Comparison of ENCODE assay signal across 12 mouse cellular contexts in genomic region chr5:144556710-144557109, GRCm38 (mm10). TPM values are rescaled to one million over a fixed set of nuclear protein-coding genes. Genes with fewer than 3 reads are reported as not detected.
DNase-seq lines count a peak whose midpoint lies in the region; ATAC-seq and TF ChIP-seq lines count a peak whose summit lies in the region.
"Had no signal": no experiment of that assay in that cellular context is flagged by ENCODE, and none has a peak within 500 bp of the region (broad histone marks: within the 10 kb centered on the region; RNA-seq: fewer than 3 reads in every experiment).

No protein-coding gene starts in this region.

- WGBS in forebrain, postnatal 0 days, result 6% methylated on average over 10 of the region's 10 CpGs
- WGBS in midbrain, embryonic 10.5 days, result 35% methylated on average over 10 of the region's 10 CpGs
- 31% methylated on average over 8 of the region's 10 CpGs for WGBS in stomach, embryonic 14.5 days

- H3K9ac ChIP-seq in forebrain, postnatal 0 days, result no peak overlapping the region
- no peak overlapping the region for H3K9ac ChIP-seq in stomach, embryonic 14.5 days (replicated peaks; ENCODE audit: low read depth, low read length)
- H3K9ac ChIP-seq: embryonic facial prominence, embryonic 15.5 days had no signal

- TF ChIP-seq CTCF in forebrain, postnatal 0 days (IDR thresholded peaks at IDR 0.05; ENCODE audit: low read depth), result no peak

- H3K36me3 ChIP-seq in forebrain, postnatal 0 days (ENCODE audit: insufficient read depth), result no peaks in the 10 kb centered on the region
- H3K36me3 ChIP-seq in midbrain, embryonic 10.5 days, result peaks cover 3% of the 10 kb centered on the region; the same call in 1 of the 2 replicates
- no peaks in the 10 kb centered on the region for H3K36me3 ChIP-seq in stomach, embryonic 14.5 days (ENCODE audit: control insufficient read depth, insufficient read depth, low read length)
- H3K36me3 ChIP-seq: embryonic facial prominence, embryonic 15.5 days had no signal

- no peaks in the 10 kb centered on the region for H3K9me3 ChIP-seq in forebrain, postnatal 0 days (ENCODE audit: low read length)
- H3K9me3 ChIP-seq in midbrain, embryonic 10.5 days (replicated peaks), result no peaks in the 10 kb centered on the region
- no peaks in the 10 kb centered on the region for H3K9me3 ChIP-seq in stomach, embryonic 14.5 days (ENCODE audit: control insufficient read depth, low read depth, low read length)
- H3K9me3 ChIP-seq: embryonic facial prominence, embryonic 15.5 days had no signal

- H3K4me1 ChIP-seq in forebrain, postnatal 0 days (ENCODE audit: insufficient read depth), result no peaks in the 10 kb centered on the region
- peaks cover 34% of the 10 kb centered on the region for H3K4me1 ChIP-seq in midbrain, embryonic 10.5 days
- H3K4me1 ChIP-seq in stomach, embryonic 14.5 days (ENCODE audit: control insufficient read depth, insufficient read depth, low read length), result no peaks in the 10 kb centered on the region

- peak; percentile 42 for DNase-seq in embryo, embryonic 10 days (ENCODE audit: low spot score)
- no peak for DNase-seq in embryo, embryonic 9.5 days (ENCODE audit: extremely low spot score)
- no peak for DNase-seq in forebrain, postnatal 0 days
- DNase-seq in midbrain, embryonic 10.5 days (ENCODE audit: low spot score), result peak; percentile 36
- DNase-seq in urinary bladder, adult 2 months (ENCODE audit: low spot score), result no peak
- DNase-seq in heart, adult 9 months (ENCODE audit: low spot score in 2 of 2), result no peak
- DNase-seq: gastrocnemius, adult 2 months; kidney, postnatal 25 days; lung, adult 2 months had no signal

- no peak overlapping the region for H3K4me3 ChIP-seq in forebrain, postnatal 0 days (ENCODE audit: low read depth, low read length)
- H3K4me3 ChIP-seq in midbrain, embryonic 10.5 days, result no peak overlapping the region
- H3K4me3 ChIP-seq in stomach, embryonic 14.5 days (ENCODE audit: low read depth, low read length), result no peak overlapping the region
- H3K4me3 ChIP-seq: embryonic facial prominence, embryonic 15.5 days; gastrocnemius, adult 2 months had no signal

- no peaks in the 10 kb centered on the region for H3K27me3 ChIP-seq in forebrain, postnatal 0 days (ENCODE audit: insufficient read depth, low read length)
- H3K27me3 ChIP-seq in midbrain, embryonic 10.5 days (ENCODE audit: low read depth, poor library complexity, severe bottlenecking), result peaks cover 12% of the 10 kb centered on the region; the same call in 1 of the 2 replicates
- no peaks in the 10 kb centered on the region for H3K27me3 ChIP-seq in stomach, embryonic 14.5 days (ENCODE audit: control insufficient read depth, insufficient read depth, low read length)
- H3K27me3 ChIP-seq: embryonic facial prominence, embryonic 15.5 days had no signal

- H3K4me2 ChIP-seq in forebrain, postnatal 0 days (ENCODE audit: low read depth), result no peak overlapping the region
- H3K4me2 ChIP-seq in stomach, embryonic 14.5 days (replicated peaks; ENCODE audit: low read depth, low read length), result no peak overlapping the region
- H3K4me2 ChIP-seq: embryonic facial prominence, embryonic 15.5 days had no signal

- H3K27ac ChIP-seq in forebrain, postnatal 0 days (ENCODE audit: low read depth, low read length), result peak overlapping the region; percentile 24; the same call in 1 of the 2 replicates
- peak overlapping the region; percentile 78 for H3K27ac ChIP-seq in midbrain, embryonic 10.5 days (replicated peaks)
- H3K27ac ChIP-seq in stomach, embryonic 14.5 days (ENCODE audit: low read length), result 0 out of 2 replicates have a peak overlapping the region, but pooled peaks have one; percentile 48
- H3K27ac ChIP-seq: embryonic facial prominence, embryonic 15.5 days; gastrocnemius, adult 2 months had no signal

- peak; percentile 86 for ATAC-seq in forebrain, postnatal 0 days
- ATAC-seq in stomach, embryonic 14.5 days (ENCODE audit: insufficient number of reproducible peaks, insufficient read depth, low FRiP score, low read depth), result peak; percentile 47; the same call in 1 of the 2 replicates
- no peak for ATAC-seq in erythroid progenitor cell, adult 5-6 weeks (replicated peaks; ENCODE audit: low FRiP score, poor library complexity, severe bottlenecking)

RNA-seq across cellular contexts. Expression of gene Nptx2, which starts 11.0 kb away (rescaled TPM):
- 22.5 and 33.1 TPM in 2 replicates for total RNA-seq in forebrain, postnatal 0 days (2014; rRNA removed)
- polyA plus RNA-seq in forebrain, postnatal 0 days (2015; fragmentation: Nextera tagmentation; extraction: Ambion mirVana), result 5.1 and 6.9 TPM in 2 replicates
- 1.2 and 1.5 TPM in 2 replicates for polyA plus RNA-seq in midbrain, embryonic 10.5 days (2016; fragmentation: Nextera tagmentation; extraction: Ambion mirVana)
- polyA plus RNA-seq in stomach, embryonic 14.5 days (2014; fragmentation: Nextera tagmentation; extraction: Ambion mirVana), result 3.8 and 4.2 TPM in 2 replicates
- 13.5 and 13.6 TPM in 2 replicates for polyA plus RNA-seq in urinary bladder, adult 2 months (2012; rRNA removed)
- not detected in 2 replicates for total RNA-seq in erythroid progenitor cell, adult 5-6 weeks (2015; ENCODE audit: low replicate concordance)
- total RNA-seq in erythroid progenitor cell, adult 5-6 weeks (2017; ENCODE audit: low replicate concordance), result not detected in 2 replicates
- total RNA-seq: gastrocnemius, adult 2 months had no signal

Comparison
In these comparisons a context has a peak if more than half of its experiments do, and no peak if none do; other contexts are left out.
1. DNase-seq: peak in embryo, embryonic 10 days (single experiment) and midbrain, embryonic 10.5 days (single experiment); none in embryo, embryonic 9.5 days (single experiment), forebrain, postnatal 0 days (single experiment), urinary bladder, adult 2 months (single experiment) and heart, adult 9 months (0 of 2).
2. H3K27ac ChIP-seq: peak in every context shown above with its lines; median percentile 78 in midbrain, embryonic 10.5 days; 48 in stomach, embryonic 14.5 days; 24 in forebrain, postnatal 0 days.